13 mouse cellular contexts compared by ENCODE assay signal in genomic region chr1:125808426-125808825, GRCm38 (mm10).
A peak's percentile ranks its signal among the peaks of the same experiment; 100 is the strongest.
DNase-seq lines count a peak whose midpoint lies in the region; ATAC-seq lines count a peak whose summit lies in the region.
"Had no signal": no experiment of that assay in that cellular context is flagged by ENCODE, and none has a peak within 500 bp of the region (broad histone marks: within the 10 kb centered on the region; RNA-seq: fewer than 3 reads in every experiment).

No protein-coding gene starts in this region.

- H3K4me2 ChIP-seq in hindbrain, embryonic 16.5 days (ENCODE audit: low read length): no peak overlapping the region
- no peak overlapping the region for H3K4me2 ChIP-seq in hindbrain, embryonic 11.5 days (replicated peaks; ENCODE audit: low read depth, low read length)
- H3K4me2 ChIP-seq: heart, embryonic 15.5 days; lung, embryonic 15.5 days; stomach, embryonic 15.5 days had no signal

- H3K9me3 ChIP-seq in hindbrain, embryonic 16.5 days (ENCODE audit: control insufficient read depth, low read length): 0 out of 2 replicates have a peak, but pooled peaks cover 2% of the 10 kb centered on the region
- H3K9me3 ChIP-seq in hindbrain, embryonic 11.5 days (ENCODE audit: control insufficient read depth, low read length): no peaks in the 10 kb centered on the region
- H3K9me3 ChIP-seq: heart, embryonic 15.5 days; lung, embryonic 15.5 days; stomach, embryonic 15.5 days had no signal

- no peaks in the 10 kb centered on the region for H3K27me3 ChIP-seq in hindbrain, embryonic 16.5 days (replicated peaks; ENCODE audit: control insufficient read depth, insufficient read depth, low read length)
- no peaks in the 10 kb centered on the region for H3K27me3 ChIP-seq in hindbrain, embryonic 11.5 days (ENCODE audit: control insufficient read depth, insufficient read depth, low read length)
- H3K27me3 ChIP-seq: heart, embryonic 15.5 days; lung, embryonic 15.5 days; stomach, embryonic 15.5 days had no signal

- no peak for DNase-seq in hindbrain, embryonic 11.5 days (ENCODE audit: low spot score)
- DNase-seq in brain, adult 2 months (ENCODE audit: low read depth, low spot score): peak; percentile 47
- DNase-seq in frontal cortex, postnatal 14 days (ENCODE audit: low spot score in 2 of 2): peak; percentile 6 to 8
- DNase-seq in left cerebral cortex, postnatal 10 days (ENCODE audit: extremely low spot score in 1 of 2, low spot score in 2 of 2): peak; percentile 34 to 68
- DNase-seq in urinary bladder, postnatal 10 days (ENCODE audit: low spot score): no peak
- DNase-seq in embryo, embryonic 10.5 days (ENCODE audit: low spot score): no peak
- DNase-seq in gastrocnemius, postnatal 14 days: no peak
- DNase-seq: midbrain, embryonic 14.5 days had no signal

- no peak overlapping the region for H3K9ac ChIP-seq in hindbrain, embryonic 16.5 days (ENCODE audit: low read depth, low read length)
- no peak overlapping the region for H3K9ac ChIP-seq in hindbrain, embryonic 11.5 days (ENCODE audit: low read depth, low read length)
- H3K9ac ChIP-seq: heart, embryonic 15.5 days; lung, embryonic 15.5 days; stomach, embryonic 15.5 days had no signal

- H3K36me3 ChIP-seq in hindbrain, embryonic 16.5 days (ENCODE audit: control insufficient read depth, insufficient read depth, low read length): no peaks in the 10 kb centered on the region
- H3K36me3 ChIP-seq in hindbrain, embryonic 11.5 days (ENCODE audit: control insufficient read depth, insufficient read depth, low read length): no peaks in the 10 kb centered on the region
- H3K36me3 ChIP-seq: heart, embryonic 15.5 days; lung, embryonic 15.5 days; stomach, embryonic 15.5 days had no signal

- 0 out of 2 replicates have a peak, but pooled peaks have one; percentile 54 for ATAC-seq in hindbrain, embryonic 16.5 days
- ATAC-seq in hindbrain, embryonic 11.5 days (ENCODE audit: low FRiP score): no peak

- H3K4me3 ChIP-seq in hindbrain, embryonic 16.5 days (ENCODE audit: low read length): no peak overlapping the region
- no peak overlapping the region for H3K4me3 ChIP-seq in hindbrain, embryonic 11.5 days (ENCODE audit: low read depth, low read length)
- H3K4me3 ChIP-seq: heart, embryonic 15.5 days; left cerebral cortex, adult 2 months; lung, embryonic 15.5 days; stomach, embryonic 15.5 days had no signal

- H3K27ac ChIP-seq in hindbrain, embryonic 16.5 days (ENCODE audit: low read depth, low read length): no peak overlapping the region
- no peak overlapping the region for H3K27ac ChIP-seq in hindbrain, embryonic 11.5 days (ENCODE audit: low read depth, low read length)
- H3K27ac ChIP-seq: heart, embryonic 15.5 days; left cerebral cortex, adult 2 months; lung, embryonic 15.5 days; stomach, embryonic 15.5 days had no signal

- intact Hi-C loops in left cerebral cortex, postnatal 10 days (cut with DNase I): no loop called here
- intact Hi-C loops in gastrocnemius, postnatal 14 days (cut with DNase I; ENCODE audit: low total_unique reads): no loop called here

- no peaks in the 10 kb centered on the region for H3K4me1 ChIP-seq in hindbrain, embryonic 16.5 days (ENCODE audit: control insufficient read depth, insufficient read depth, low read depth, low read length)
- no peaks in the 10 kb centered on the region for H3K4me1 ChIP-seq in hindbrain, embryonic 11.5 days (replicated peaks; ENCODE audit: control insufficient read depth, insufficient read depth, low read length)
- H3K4me1 ChIP-seq: heart, embryonic 15.5 days; lung, embryonic 15.5 days; stomach, embryonic 15.5 days had no signal

- WGBS in hindbrain, embryonic 16.5 days: 49% methylated on average over 2 of the region's 2 CpGs
- WGBS in hindbrain, embryonic 11.5 days: 80% methylated on average over 2 of the region's 2 CpGs

Comparison
In these comparisons a context has a peak if more than half of its experiments do, and no peak if none do; other contexts are left out.
1. DNase-seq: peak in brain, adult 2 months (single experiment), frontal cortex, postnatal 14 days (2 of 2) and left cerebral cortex, postnatal 10 days (2 of 2); none in hindbrain, embryonic 11.5 days (single experiment), urinary bladder, postnatal 10 days (single experiment), embryo, embryonic 10.5 days (single experiment) and gastrocnemius, postnatal 14 days (single experiment).